Mouse (Mus musculus) mature B cell (primary cell): Measurements from ENCODE around the gene Ldlrad3.

Experiments used
- in situ Hi-C: fragments of 300-500 bp; cut with MboI; formaldehyde crosslinking; loops from 2 replicates; pipeline ENCODE4 v1.14.3; 2019

Ldlrad3 gene

DNA sequence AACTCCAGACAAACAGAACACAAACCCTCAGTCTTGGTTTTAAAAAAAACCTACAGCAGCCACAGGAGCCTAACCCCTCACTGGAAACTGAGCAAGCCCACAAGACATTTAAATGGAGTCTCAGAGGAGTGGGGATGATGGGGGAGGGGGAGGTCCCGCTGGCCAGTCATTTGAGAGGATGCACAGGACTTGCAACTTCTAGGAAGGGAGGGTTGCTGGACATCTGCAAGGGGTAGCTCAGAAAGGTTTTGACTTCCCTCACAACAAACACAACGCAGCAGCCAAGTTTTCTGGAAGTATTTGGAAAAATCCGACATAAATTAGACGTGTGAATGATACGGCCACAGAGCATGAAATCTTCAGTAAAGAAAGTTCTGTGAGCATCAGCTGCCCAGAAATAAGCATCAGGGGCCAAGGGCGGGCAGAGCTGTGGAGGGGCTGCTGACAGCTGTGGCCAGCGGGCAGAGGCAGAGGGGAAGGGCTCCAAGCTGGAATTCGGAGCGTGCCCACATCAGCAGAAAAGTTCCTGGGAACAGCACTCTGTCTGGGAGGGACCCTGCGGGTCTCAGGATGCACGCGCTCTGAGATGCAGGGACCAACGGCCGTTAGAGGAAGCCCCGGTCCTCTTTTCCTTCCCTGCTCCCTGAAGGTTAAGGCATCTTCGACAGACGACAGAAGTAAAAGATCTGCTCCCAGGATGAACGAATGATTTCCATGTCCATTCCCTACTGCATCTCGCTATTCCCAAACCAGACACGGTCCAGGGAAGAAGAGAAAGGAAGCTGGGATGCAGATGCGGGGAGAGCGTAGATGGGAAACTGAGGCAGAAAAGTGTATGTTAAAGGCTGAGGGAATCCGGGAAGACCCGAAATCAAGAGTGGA lies 875 bp downstream of the Ldlrad3 start:
- in situ Hi-C loops, result no loop called here

DNA sequence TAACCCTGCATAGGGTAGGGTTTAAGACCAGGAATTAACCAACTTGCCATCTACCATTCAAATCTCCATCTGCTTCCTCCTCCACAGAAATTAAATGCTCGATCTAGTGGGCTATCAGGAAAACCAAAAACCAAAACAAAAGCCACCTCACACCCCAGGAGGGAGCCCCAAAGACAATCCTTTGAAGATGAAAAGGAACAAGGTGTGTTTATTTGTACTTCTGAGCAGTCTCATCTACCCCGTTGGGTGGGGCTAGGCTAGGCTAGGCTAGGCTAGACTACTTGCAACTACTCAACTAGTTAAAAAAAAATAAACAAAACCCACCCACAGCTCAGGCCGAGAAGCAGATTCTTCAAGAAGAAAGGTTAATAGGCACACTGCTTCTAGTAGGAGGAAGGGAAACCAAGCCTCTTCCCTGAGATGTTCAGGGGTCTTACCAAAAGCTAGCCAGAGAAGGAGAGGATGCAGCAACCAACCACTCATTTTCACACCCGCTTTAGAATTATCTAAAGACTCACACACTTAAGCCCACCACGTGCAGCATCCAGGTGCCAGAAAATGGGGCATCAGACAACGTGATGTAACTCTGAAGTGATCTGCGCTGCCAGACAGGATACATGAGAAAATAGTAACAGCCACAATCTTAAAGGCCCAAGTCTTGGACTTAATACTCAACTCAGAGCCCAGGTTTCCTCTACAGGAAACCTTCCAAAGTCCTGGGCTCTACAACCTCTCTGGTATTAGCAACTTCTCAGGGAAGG lies 2.3 kb downstream of the Ldlrad3 start:
- in situ Hi-C loops, result no loop called here

DNA sequence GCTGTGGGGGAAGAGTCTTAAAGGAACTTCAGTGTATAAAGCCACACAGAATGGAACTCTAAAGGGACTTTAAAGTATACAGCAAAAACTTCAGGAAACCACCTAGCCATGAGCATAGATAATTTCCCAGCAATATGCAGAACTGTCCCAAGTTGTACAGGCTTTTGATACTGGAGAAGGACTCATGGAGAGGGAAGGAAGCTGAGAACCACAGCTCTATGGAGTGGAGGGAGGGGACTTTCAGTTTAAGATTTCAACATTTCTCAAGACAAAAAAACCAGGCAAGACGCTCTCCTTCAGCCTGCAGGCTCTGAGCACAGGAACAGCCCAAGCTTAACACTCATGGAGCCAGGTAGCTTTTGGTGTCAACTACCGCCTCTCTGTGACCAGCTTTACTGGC lies 4.7 kb downstream of the Ldlrad3 start:
- in situ Hi-C loops, result no loop called here

DNA sequence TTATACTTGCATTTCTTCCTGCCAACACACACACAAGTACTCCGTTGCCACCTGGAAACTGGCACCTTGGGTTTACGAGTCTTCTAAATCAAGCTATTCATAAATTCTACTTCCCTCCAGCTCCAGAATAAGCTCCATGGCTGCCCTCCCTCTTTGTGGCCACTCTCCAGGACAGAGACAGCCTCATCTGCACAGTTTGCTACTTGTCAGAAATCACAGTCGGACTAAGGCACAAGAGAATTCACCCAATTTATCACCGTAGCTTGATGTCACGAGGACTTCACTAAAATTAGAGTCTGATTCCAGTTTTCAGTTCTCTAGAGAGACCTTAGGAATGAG lies 9.8 kb downstream of the Ldlrad3 start:
- in situ Hi-C loops, result no loop called here

DNA sequence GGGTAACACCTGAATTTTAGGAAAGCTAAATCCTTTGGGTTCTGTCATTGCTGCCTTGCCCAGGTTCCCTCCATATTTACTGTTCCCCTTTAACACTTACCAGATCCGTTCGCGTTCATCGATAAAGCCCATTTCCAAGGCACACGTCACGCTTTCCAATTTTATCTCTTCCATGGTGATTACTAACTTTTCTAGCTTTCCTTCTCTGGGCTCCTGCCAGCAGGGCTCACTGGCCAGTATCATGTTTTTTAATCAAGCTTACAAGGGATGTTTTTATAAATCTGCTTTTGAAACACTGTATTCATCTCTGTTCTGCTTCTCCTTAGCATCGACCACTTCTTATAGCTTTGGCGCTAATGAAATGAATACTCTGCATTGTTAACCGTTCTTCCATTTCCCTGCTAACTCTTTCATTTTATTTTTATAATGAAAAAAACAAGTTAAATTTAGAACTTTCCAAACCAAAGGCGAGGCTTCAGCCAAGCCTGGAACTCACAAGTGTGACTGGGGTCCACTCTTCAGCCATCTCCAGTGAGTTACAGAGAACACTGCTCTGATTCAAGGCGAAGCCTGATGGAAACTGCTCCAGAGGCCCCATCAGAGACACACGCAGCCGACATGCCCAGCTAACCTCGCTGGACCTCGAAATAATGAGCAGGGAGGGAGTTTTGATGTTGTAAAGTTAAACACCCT lies 10.3 kb downstream of the Ldlrad3 start:
- in situ Hi-C loops, result no loop called here

DNA sequence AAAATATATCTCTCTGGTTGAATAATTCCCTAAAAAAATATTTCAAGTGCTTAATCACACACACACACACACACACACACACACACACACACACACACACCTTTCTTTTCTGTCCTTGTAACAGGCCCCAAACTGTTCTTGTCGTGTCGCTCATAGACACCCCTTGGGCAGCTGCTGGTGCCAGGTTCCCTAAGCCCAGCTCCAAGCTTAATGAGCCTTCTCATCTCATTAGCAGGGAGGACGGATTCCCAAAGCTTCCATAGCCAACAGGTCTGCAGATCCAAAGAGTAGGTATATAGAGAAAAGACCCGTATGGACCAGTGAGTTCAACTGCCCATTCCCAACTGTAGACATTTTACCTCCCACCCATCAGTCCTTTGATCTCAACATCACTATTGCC lies 13.7 kb downstream of the Ldlrad3 start:
- in situ Hi-C loops, result no loop called here

DNA sequence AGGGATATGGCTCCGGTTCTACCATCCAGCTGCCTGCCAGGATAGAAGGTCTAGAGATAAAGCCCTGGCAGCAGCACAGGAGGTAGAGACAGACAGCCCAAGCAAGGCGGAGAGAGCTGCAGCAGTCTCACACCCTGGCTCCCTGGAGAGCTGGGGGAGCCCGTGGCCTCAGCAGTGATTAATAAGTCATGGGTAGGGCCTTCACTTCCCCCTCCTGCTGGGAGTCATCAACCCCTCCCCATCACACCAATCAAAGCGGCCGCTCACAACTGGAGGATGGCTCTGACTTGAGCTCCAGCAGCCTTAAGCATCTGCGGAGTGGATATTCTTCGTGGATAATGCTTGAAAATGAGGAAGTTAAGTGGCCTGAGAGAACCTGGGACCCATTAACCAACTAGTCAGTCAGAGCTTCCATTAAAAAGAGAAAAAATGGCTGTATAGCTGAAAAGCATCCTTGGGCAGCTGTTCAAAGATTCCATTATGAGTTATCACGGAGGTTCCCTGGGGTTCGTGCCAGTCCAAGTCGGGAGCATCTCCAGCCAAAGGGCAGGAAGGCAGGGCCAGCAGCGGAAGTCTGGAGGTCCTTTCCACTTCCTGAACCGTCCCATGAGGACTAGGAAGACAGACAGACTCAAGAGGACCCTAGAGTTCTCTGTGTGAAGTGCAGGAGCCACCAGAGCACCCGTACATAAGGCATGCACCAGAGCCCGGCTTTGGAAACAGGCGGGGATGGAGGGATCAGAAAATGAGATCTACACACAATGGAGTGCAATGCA lies 19.4 kb downstream of the Ldlrad3 start:
- in situ Hi-C loops, result no loop called here

DNA sequence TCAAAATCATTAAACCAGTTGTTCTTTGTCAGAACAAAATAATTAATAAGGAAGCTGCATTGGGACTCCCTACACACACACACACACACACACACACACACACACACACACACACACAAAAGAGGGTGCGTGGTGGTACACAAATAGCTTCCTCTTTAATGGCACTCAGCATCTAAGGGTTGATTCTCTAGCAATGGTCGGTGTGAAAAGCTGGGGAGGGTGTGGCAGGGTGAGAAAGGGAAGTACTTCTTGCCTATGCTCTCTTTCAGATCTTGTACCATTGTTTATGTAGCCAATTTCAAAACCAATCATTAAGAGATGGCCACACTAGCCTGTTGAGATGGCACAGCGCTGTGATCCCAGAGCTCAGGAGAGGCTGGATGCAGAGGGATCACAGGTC lies 23.1 kb downstream of the Ldlrad3 start:
- in situ Hi-C loops, result no loop called here

DNA sequence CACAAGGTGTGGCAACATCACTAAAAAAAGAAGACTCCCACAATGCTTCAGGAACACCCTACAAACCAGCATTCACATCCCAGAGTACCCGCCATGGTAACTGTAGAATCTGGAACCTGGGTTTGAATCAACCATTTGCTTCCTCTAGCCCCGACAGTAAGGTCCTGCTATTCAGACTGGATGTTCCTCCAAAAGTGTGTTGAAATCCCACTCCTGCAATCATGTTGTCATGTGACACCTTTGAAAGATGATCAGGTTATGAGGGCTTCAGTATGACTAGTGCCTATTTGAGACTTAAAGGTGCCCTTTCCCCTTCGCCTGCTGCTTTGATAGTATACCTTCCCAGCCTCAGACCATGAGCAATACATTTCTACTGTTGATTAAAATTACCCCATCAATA lies 28.6 kb downstream of the Ldlrad3 start:
- in situ Hi-C loops, result no loop called here

DNA sequence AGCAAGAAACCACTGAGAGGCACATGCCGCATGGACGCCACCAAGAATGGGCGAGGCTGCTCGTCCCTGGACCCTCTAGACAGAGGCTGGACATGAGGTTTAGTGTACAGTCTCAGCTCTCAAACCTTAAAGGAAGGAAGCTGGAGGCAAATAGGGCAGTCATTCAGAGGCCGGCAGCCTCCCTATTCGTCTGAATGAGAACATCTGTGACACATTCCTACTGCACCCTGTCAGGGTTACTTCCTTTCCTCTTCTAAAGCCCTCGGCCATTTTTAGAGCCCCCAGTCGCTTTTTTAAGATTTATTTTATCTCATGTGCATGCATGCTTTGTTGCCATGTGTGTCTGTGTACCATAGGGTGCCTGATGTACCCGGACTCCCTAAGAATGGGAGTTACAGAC lies 29.2 kb downstream of the Ldlrad3 start:
- in situ Hi-C loops, result no loop called here

DNA sequence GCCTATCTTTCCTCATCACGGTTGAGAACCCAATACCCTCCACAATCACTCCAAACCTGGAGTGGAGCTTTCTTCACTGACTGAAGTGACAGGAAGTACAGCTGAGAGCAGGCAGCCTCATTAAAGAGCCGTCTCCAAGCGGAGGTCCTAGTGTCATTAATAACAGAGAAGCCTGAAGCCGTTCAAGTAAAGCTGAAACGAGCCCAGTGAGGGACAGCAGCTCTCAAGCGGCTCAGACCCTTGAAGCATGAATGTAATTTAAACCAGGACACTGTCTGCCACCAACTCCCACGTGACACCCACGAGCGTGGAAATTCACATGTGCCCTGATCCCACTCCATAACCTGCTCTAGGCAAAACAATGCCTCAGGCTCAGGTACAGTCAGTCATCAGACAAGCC lies 29.7 kb downstream of the Ldlrad3 start:
- in situ Hi-C loops, result no loop called here

DNA sequence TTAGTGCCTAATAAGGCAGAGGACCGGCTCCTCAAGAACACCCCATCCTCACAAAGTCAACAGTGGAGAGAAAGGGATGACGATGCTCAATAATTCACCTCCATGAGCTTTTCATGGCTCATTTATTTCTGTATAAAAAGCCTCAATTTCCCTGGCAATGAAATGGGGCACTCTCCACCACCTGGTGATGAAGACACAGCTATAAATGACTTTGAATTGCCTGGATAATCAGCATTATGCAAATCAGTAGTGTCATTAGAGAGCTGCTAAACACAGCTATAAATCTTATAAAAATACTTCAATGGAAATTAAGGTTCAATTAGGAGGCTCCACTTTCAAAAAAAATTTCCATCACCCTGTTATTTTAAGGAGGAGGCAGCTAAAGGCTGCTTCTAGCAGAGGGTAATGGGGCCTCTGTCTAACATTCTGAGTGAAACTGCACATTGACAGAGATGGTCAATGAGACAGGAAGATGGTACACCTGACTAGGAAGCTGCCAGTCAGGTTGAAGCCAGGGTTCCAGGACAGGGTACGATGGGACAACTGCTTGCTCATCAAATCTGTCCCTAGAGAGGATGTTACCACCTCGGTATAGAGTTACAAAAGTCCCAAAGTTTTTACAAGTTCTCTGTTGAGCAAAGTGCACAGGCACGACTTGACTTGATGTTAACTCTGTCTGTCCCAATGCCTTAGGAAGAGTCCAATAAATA lies 30.7 kb downstream of the Ldlrad3 start:
- in situ Hi-C loops, result no loop called here

DNA sequence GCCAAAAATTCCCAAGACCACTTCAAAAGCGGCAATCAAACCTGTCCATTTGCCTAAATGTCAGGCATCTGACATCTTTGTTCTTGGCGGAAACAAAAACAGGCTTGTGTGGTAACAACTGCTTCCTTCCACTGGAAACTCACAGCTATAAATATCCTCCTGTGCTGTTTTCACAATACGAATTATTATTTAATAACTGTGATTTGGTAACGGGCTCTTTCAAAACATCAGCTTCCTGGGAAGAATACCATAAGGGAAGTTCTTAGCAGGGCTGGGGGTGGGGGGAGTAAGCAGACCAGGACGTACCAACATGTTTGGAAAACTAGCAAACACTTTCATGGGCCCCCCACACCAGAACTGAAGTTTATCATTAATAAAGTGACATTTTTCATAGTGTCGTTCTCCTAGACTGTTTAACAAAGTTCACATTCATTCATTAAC lies 31.4 kb downstream of the Ldlrad3 start:
- in situ Hi-C loops, result no loop called here

DNA sequence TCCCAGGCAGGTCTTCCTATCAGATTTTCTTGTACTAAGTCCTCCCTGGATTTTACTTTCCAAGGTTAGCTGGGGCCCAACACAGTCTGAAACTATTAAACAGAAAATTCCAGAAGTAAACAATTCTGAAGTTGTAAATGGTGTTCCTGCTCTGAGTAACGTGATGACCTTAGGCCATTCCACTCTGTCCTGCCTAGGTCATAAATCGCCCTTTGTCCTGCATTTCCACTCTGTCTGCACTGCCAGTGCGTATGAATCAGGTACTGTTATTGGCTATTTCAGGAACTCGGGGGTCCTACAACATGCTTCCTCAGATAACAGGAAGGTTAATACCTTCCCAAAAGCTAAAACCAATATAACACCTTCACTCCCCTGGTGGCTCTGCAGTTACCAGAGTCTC lies 31.9 kb downstream of the Ldlrad3 start:
- in situ Hi-C loops, result no loop called here

DNA sequence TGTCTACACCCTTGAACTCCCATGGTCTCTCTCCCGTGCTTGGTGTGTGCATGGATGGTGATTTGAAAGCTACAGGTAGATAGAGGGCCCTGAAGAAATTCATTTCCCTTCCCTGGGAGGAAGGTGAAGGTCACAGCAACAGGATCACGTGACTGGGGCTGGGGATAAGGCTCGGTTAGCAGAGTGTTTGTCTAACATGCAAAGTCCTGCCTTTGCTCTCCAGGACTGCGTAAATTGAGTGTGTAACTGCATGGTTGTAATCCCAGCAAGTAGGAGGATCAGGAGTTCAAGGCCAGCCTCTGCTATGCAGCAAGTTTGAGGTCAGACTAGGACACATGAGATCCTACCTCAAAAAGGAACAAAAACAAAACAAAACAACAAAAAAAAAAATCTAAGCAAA lies 32.7 kb downstream of the Ldlrad3 start:
- in situ Hi-C loops, result no loop called here

DNA sequence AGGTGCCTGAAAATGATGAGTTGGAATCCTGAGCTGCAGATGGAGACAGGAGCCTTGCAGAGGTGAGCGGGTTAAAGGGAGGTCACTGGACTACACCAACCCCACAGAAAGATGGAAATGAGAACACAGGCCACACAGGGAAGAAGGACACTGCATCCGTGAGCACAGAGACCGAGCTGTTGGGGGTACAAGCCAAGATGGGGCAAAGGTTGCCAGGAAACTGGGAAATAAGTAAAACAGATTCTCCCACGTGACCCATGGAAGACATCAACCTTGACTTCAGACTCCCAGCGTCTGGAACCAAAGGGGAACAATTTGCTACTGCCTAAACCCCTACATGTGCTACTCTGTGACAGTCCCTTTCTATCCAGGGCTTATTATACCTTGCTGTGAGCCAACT lies 33.3 kb downstream of the Ldlrad3 start:
- in situ Hi-C loops, result no loop called here

DNA sequence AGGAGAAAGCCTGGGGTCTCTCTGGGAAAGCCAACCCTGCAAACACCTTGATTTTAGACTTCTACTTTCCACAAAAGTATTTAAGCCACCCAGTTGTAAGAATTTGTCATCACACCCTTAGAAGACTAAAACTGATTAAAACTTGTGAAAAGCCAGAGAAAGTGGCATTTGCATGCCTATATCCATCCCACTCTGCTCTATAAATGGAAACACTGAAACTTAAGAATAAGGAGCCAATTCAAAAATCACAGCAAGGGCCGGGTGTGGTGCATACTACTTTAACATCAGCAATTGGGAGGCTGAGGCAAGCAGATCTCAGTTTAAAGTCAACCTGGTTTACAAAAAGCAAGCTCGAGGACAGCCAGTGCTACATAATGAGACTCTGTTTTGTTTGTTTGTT lies 37.1 kb downstream of the Ldlrad3 start:
- in situ Hi-C loops, result no loop called here

DNA sequence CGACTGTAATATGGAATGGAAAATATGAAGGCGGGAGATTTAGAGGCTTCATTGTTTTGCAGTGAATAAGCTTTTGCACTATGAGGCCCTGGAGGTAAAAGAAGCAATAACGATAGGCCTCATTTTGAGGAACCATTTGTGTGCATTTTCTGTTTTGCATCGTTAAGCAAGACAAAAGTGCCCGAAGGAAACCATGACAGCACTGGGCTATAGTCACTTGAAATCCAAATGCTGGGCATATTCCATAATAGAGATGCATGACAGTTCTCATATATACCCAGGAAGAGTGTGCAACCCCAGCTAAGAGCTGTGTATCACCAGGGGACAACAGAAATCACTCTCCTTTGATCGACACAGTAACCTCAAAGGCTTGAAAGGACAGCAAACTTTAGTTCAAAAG lies 38.1 kb downstream of the Ldlrad3 start:
- in situ Hi-C loops, result no loop called here

DNA sequence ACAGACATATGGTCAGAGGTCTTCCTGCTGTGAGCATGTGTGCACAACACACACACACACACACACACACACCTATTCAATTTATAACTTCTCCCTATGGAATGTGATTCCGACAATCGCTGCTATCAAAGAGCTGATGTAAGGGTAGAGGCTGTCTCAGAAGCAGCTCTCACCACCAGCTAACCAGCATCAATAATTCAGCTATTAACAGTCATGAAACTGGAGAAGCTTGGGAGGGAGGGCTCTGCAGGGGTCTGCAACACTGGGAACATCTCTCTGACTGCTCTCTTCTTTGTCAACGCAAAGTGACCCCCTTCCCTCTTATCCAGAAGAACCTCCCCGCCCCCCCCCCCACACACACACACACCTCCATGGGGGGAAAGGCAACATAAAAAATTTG lies 38.6 kb downstream of the Ldlrad3 start:
- in situ Hi-C loops, result no loop called here

DNA sequence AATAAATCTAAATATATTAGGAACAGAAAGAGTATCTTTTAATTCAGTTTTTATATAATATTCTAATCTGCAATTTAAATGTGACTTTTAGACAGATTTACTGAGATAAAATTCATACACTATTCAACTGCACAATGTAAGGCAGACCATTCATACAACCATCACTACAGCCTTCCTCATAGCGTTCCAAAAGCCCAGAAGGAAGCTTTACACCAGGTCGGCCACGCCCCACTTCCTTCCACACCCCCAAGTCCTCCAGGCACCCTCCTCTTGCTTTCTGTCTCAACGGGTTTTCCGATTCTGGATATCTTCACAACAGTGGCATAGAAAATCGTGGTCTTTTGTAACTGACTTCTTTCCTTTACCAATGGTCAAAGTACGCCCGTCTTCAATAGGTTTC lies 39.8 kb downstream of the Ldlrad3 start:
- in situ Hi-C loops, result no loop called here

DNA sequence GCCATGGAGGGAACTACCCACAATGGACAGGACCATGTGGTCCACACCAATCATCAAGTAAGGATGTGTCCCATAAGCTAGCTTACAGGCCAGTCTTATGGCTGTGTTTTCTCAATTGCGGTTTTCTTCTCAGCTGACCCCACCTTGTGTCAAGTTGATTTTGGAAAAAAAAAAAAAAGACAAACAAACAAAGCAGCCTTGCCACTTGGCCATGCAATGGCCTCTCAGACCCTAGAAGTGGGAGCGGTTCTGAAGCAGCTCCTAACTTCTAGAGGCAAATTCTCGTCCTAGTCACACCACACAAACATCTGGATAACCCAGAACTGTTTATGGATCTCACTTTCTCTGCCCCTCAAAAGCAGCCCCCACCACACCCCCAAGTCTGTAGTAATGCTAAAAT lies 41.1 kb downstream of the Ldlrad3 start:
- in situ Hi-C loops, result no loop called here
